Mouse (Mus musculus): ENCODE measurements at regions not wholly inside any gene's neighbourhood (a gene's known extent, or its start where the extent isn't known, plus 50 kb on each side); places are given as distances from the start of the nearest gene placed in this dataset.

GRCm38 (mm10) chr2:34074066-34074465, 186.3 kb upstream of the Mvb12b start:
- ATAC-seq (ENCODE audit: insufficient number of reproducible peaks, insufficient read depth, low FRiP score, low read depth) = no peak
- Histone ChIP-seq H3K4me3 (ENCODE audit: low read depth, low read length) (no peak overlapping the region), H3K4me1 (ENCODE audit: control insufficient read depth, insufficient read depth, low read length) (no peaks in the 10 kb centered on the region), H3K9me3 (ENCODE audit: control insufficient read depth, low read depth, low read length) (no peaks in the 10 kb centered on the region), H3K4me2 (replicated peaks; ENCODE audit: low read depth, low read length) (no peak overlapping the region), H3K36me3 (ENCODE audit: control insufficient read depth, insufficient read depth, low read length) (no peaks in the 10 kb centered on the region), H3K27ac (ENCODE audit: low read length) (no peak overlapping the region), H3K27me3 (ENCODE audit: control insufficient read depth, insufficient read depth, low read length) (no peaks in the 10 kb centered on the region), H3K9ac (replicated peaks; ENCODE audit: low read depth, low read length) (no peak overlapping the region)
- WGBS = 61% methylated on average over 3 of the region's 3 CpGs

- no peak overlapping the region for H3K27ac ChIP-seq (ENCODE audit: low read length)
- H3K9me3 ChIP-seq (ENCODE audit: control insufficient read depth, low read depth, low read length) = no peaks in the 10 kb centered on the region
- H3K36me3 ChIP-seq (ENCODE audit: control insufficient read depth, insufficient read depth, low read length) = no peaks in the 10 kb centered on the region
- no peaks in the 10 kb centered on the region for H3K27me3 ChIP-seq (ENCODE audit: control insufficient read depth, insufficient read depth, low read length)
- no peak overlapping the region for H3K9ac ChIP-seq (replicated peaks; ENCODE audit: low read depth, low read length)
- no peak for ATAC-seq (ENCODE audit: insufficient number of reproducible peaks, insufficient read depth, low FRiP score, low read depth)
- H3K4me2 ChIP-seq (replicated peaks; ENCODE audit: low read depth, low read length) = no peak overlapping the region
- no peaks in the 10 kb centered on the region for H3K4me1 ChIP-seq (ENCODE audit: control insufficient read depth, insufficient read depth, low read length)
- 93% methylated on average over 13 of the region's 13 CpGs for WGBS
- H3K4me3 ChIP-seq (ENCODE audit: low read depth, low read length) = no peak overlapping the region
Measured at GRCm38 (mm10) chr2:34065592-34065991, 177.8 kb upstream of the Mvb12b start.

GRCm38 (mm10) chr2:34065090-34065489, 177.3 kb upstream of the Mvb12b start:
- H3K27me3 ChIP-seq (ENCODE audit: control insufficient read depth, insufficient read depth, low read length) = no peaks in the 10 kb centered on the region
- H3K27ac ChIP-seq (ENCODE audit: low read length) = no peak overlapping the region
- WGBS = 43% methylated on average over 10 of the region's 10 CpGs
- H3K9me3 ChIP-seq (ENCODE audit: control insufficient read depth, low read depth, low read length) = no peaks in the 10 kb centered on the region
- no peaks in the 10 kb centered on the region for H3K36me3 ChIP-seq (ENCODE audit: control insufficient read depth, insufficient read depth, low read length)
- no peak overlapping the region for H3K4me2 ChIP-seq (replicated peaks; ENCODE audit: low read depth, low read length)
- no peak overlapping the region for H3K9ac ChIP-seq (replicated peaks; ENCODE audit: low read depth, low read length)
- H3K4me3 ChIP-seq (ENCODE audit: low read depth, low read length) = no peak overlapping the region
- H3K4me1 ChIP-seq (ENCODE audit: control insufficient read depth, insufficient read depth, low read length) = no peaks in the 10 kb centered on the region
- ATAC-seq (ENCODE audit: insufficient number of reproducible peaks, insufficient read depth, low FRiP score, low read depth) = no peak

- no peaks in the 10 kb centered on the region for H3K9me3 ChIP-seq (ENCODE audit: control insufficient read depth, low read depth, low read length)
- no peak for ATAC-seq (ENCODE audit: insufficient number of reproducible peaks, insufficient read depth, low FRiP score, low read depth)
- no peak overlapping the region for H3K4me2 ChIP-seq (replicated peaks; ENCODE audit: low read depth, low read length)
- H3K27me3 ChIP-seq (ENCODE audit: control insufficient read depth, insufficient read depth, low read length) = no peaks in the 10 kb centered on the region
- no peak overlapping the region for H3K4me3 ChIP-seq (ENCODE audit: low read depth, low read length)
- WGBS = 70% methylated on average over 13 of the region's 13 CpGs
- H3K9ac ChIP-seq (replicated peaks; ENCODE audit: low read depth, low read length) = no peak overlapping the region
- no peaks in the 10 kb centered on the region for H3K4me1 ChIP-seq (ENCODE audit: control insufficient read depth, insufficient read depth, low read length)
- H3K36me3 ChIP-seq (ENCODE audit: control insufficient read depth, insufficient read depth, low read length) = no peaks in the 10 kb centered on the region
- H3K27ac ChIP-seq (ENCODE audit: low read length) = no peak overlapping the region
Measured at GRCm38 (mm10) chr2:34056552-34056951, 168.8 kb upstream of the Mvb12b start.

- Histone ChIP-seq H3K9ac (replicated peaks; ENCODE audit: low read depth, low read length) (no peak overlapping the region), H3K4me1 (ENCODE audit: control insufficient read depth, insufficient read depth, low read length) (no peaks in the 10 kb centered on the region), H3K4me3 (ENCODE audit: low read depth, low read length) (no peak overlapping the region), H3K27ac (ENCODE audit: low read length) (no peak overlapping the region), H3K4me2 (replicated peaks; ENCODE audit: low read depth, low read length) (no peak overlapping the region), H3K27me3 (ENCODE audit: control insufficient read depth, insufficient read depth, low read length) (no peaks in the 10 kb centered on the region), H3K36me3 (ENCODE audit: control insufficient read depth, insufficient read depth, low read length) (no peaks in the 10 kb centered on the region), H3K9me3 (ENCODE audit: control insufficient read depth, low read depth, low read length) (no peaks in the 10 kb centered on the region)
- 79% methylated on average over 5 of the region's 5 CpGs for WGBS
- ATAC-seq (ENCODE audit: insufficient number of reproducible peaks, insufficient read depth, low FRiP score, low read depth) = no peak
Measured at GRCm38 (mm10) chr2:34043064-34043463, 155.3 kb upstream of the Mvb12b start.

- Histone ChIP-seq H3K9ac (replicated peaks; ENCODE audit: low read depth, low read length) (no peak overlapping the region), H3K27ac (ENCODE audit: low read length) (no peak overlapping the region), H3K4me3 (ENCODE audit: low read depth, low read length) (no peak overlapping the region), H3K9me3 (ENCODE audit: control insufficient read depth, low read depth, low read length) (no peaks in the 10 kb centered on the region), H3K4me2 (replicated peaks; ENCODE audit: low read depth, low read length) (no peak overlapping the region), H3K4me1 (ENCODE audit: control insufficient read depth, insufficient read depth, low read length) (no peaks in the 10 kb centered on the region), H3K27me3 (ENCODE audit: control insufficient read depth, insufficient read depth, low read length) (no peaks in the 10 kb centered on the region), H3K36me3 (ENCODE audit: control insufficient read depth, insufficient read depth, low read length) (no peaks in the 10 kb centered on the region)
- WGBS = 37% methylated on average over 7 of the region's 7 CpGs
- no peak for ATAC-seq (ENCODE audit: insufficient number of reproducible peaks, insufficient read depth, low FRiP score, low read depth)
Measured at GRCm38 (mm10) chr2:34042336-34042735, 154.6 kb upstream of the Mvb12b start.

- WGBS = 61% methylated on average over 8 of the region's 8 CpGs
- H3K36me3 ChIP-seq (ENCODE audit: control insufficient read depth, insufficient read depth, low read length) = no peaks in the 10 kb centered on the region
- H3K27me3 ChIP-seq (ENCODE audit: control insufficient read depth, insufficient read depth, low read length) = no peaks in the 10 kb centered on the region
- H3K4me3 ChIP-seq (ENCODE audit: low read depth, low read length) = no peak overlapping the region
- H3K27ac ChIP-seq (ENCODE audit: low read length) = no peak overlapping the region
- ATAC-seq (ENCODE audit: insufficient number of reproducible peaks, insufficient read depth, low FRiP score, low read depth) = no peak
- H3K9me3 ChIP-seq (ENCODE audit: control insufficient read depth, low read depth, low read length) = no peaks in the 10 kb centered on the region
- no peak overlapping the region for H3K4me2 ChIP-seq (replicated peaks; ENCODE audit: low read depth, low read length)
- H3K4me1 ChIP-seq (ENCODE audit: control insufficient read depth, insufficient read depth, low read length) = no peaks in the 10 kb centered on the region
- no peak overlapping the region for H3K9ac ChIP-seq (replicated peaks; ENCODE audit: low read depth, low read length)
Measured at GRCm38 (mm10) chr2:34038982-34039381, 151.2 kb upstream of the Mvb12b start.

GRCm38 (mm10) chr2:34033212-34033611, 145.5 kb upstream of the Mvb12b start:
- no peaks in the 10 kb centered on the region for H3K27me3 ChIP-seq (ENCODE audit: control insufficient read depth, insufficient read depth, low read length)
- H3K4me2 ChIP-seq (replicated peaks; ENCODE audit: low read depth, low read length) = no peak overlapping the region
- peaks cover 12% of the 10 kb centered on the region for H3K4me1 ChIP-seq (ENCODE audit: control insufficient read depth, insufficient read depth, low read length)
- no peaks in the 10 kb centered on the region for H3K36me3 ChIP-seq (ENCODE audit: control insufficient read depth, insufficient read depth, low read length)
- WGBS = 26% methylated on average over 11 of the region's 11 CpGs
- H3K9me3 ChIP-seq (ENCODE audit: control insufficient read depth, low read depth, low read length) = no peaks in the 10 kb centered on the region
- H3K9ac ChIP-seq (replicated peaks; ENCODE audit: low read depth, low read length) = no peak overlapping the region
- no peak overlapping the region for H3K4me3 ChIP-seq (ENCODE audit: low read depth, low read length)
- no peak for ATAC-seq (ENCODE audit: insufficient number of reproducible peaks, insufficient read depth, low FRiP score, low read depth)
- H3K27ac ChIP-seq (ENCODE audit: low read length) = no peak overlapping the region

- no peak overlapping the region for H3K4me2 ChIP-seq (replicated peaks; ENCODE audit: low read depth, low read length)
- H3K27me3 ChIP-seq (ENCODE audit: control insufficient read depth, insufficient read depth, low read length) = no peaks in the 10 kb centered on the region
- H3K9me3 ChIP-seq (ENCODE audit: control insufficient read depth, low read depth, low read length) = no peaks in the 10 kb centered on the region
- no peak for ATAC-seq (ENCODE audit: insufficient number of reproducible peaks, insufficient read depth, low FRiP score, low read depth)
- 15% methylated on average over 7 of the region's 7 CpGs for WGBS
- H3K27ac ChIP-seq (ENCODE audit: low read length) = no peak overlapping the region; the same call in 1 of the 2 replicates
- H3K4me3 ChIP-seq (ENCODE audit: low read depth, low read length) = no peak overlapping the region
- H3K9ac ChIP-seq (replicated peaks; ENCODE audit: low read depth, low read length) = no peak overlapping the region
- H3K4me1 ChIP-seq (ENCODE audit: control insufficient read depth, insufficient read depth, low read length) = peaks cover 21% of the 10 kb centered on the region
- no peaks in the 10 kb centered on the region for H3K36me3 ChIP-seq (ENCODE audit: control insufficient read depth, insufficient read depth, low read length)
Measured at GRCm38 (mm10) chr2:34031421-34031820, 143.7 kb upstream of the Mvb12b start.
